Mouse (Mus musculus): ENCODE results near the gene Fndc5.
A peak's percentile ranks its signal among the peaks of the same experiment; 100 is the strongest.

- peak; percentile 70 for TF ChIP-seq CTCF (IDR thresholded peaks at IDR 0.05; ENCODE audit: control insufficient read depth, insufficient read depth, low read length)
- no peak for TF ChIP-seq POLR2A (IDR thresholded peaks at IDR 0.05; ENCODE audit: borderline replicate concordance, control insufficient read depth, low read depth, low read length)
Observed at GRCm38 (mm10) chr4:129130149-129130548, 6.7 kb upstream of the Fndc5 start.
